In genomic region chr9:75071706-75072192, GRCm38 (mm10) we compare ENCODE assay signal across 1 mouse cellular context.
A peak's percentile ranks its signal among the peaks of the same experiment; 100 is the strongest.
TF ChIP-seq lines count a peak whose summit lies in the region.

No protein-coding gene starts in this region.

TF ChIP-seq in MEL, 35 proteins besides CTCF, POLR2A, EP300 and RAD21 (continued from another document):
- TF ChIP-seq ELF1 (IDR thresholded peaks at IDR 0.05; ENCODE audit: low read depth, low read length) (no peak), ZKSCAN1 (IDR thresholded peaks at IDR 0.05; ENCODE audit: low read depth, low read length) (no peak), NELFE (IDR thresholded peaks at IDR 0.05; ENCODE audit: low read depth, low read length) (no peak), MYC (IDR thresholded peaks at IDR 0.05; ENCODE audit: low read depth, low read length) (peak; percentile 39; the same call in 1 of the 2 replicates), USF2 (IDR thresholded peaks at IDR 0.05; ENCODE audit: borderline replicate concordance in 1 of 2, insufficient read depth in 1 of 2, low read depth in 1 of 2, low read length in 2 of 2) (no peak), ETS1 (IDR thresholded peaks at IDR 0.05; ENCODE audit: low read depth, low read length) (no peak), TCF12 (IDR thresholded peaks at IDR 0.05; ENCODE audit: low read depth, low read length) (0 out of 2 replicates have a peak, but pooled peaks have one; percentile 17)
